Mouse (Mus musculus): ENCODE data around the gene Polr1b.

Gene Polr1b

GRCm38 (mm10) chr2:129118061-129118460, 17.3 kb downstream of the Polr1b start:
- DNase-seq: peak; percentile 22

- DNase-seq: no peak
Measured at GRCm38 (mm10) chr2:129121986-129122385, 21.2 kb downstream of the Polr1b start.

- DNase-seq: peak; percentile 98
Measured at GRCm38 (mm10) chr2:129129412-129129929, 28.7 kb downstream of the Polr1b start, which contains the start of gene Chchd5. Gene Chchd5, plus strand, starts transcription at chr2:129129700.

- no peak for DNase-seq
Measured at GRCm38 (mm10) chr2:129129987-129130545, 29.3 kb downstream of the Polr1b start.

- no peak for DNase-seq
Measured at GRCm38 (mm10) chr2:129130776-129131175, 30.0 kb downstream of the Polr1b start.

GRCm38 (mm10) chr2:129132231-129132630, 31.4 kb downstream of the Polr1b start:
- no peak for DNase-seq

- DNase-seq: no peak
Measured at GRCm38 (mm10) chr2:129133006-129133805, 32.4 kb downstream of the Polr1b start.

- no peak for DNase-seq
Measured at GRCm38 (mm10) chr2:129139906-129140305, 39.1 kb downstream of the Polr1b start.

GRCm38 (mm10) chr2:129148836-129149235, 48.0 kb downstream of the Polr1b start:
- DNase-seq: no peak

GRCm38 (mm10) chr2:129150386-129150785, 49.6 kb downstream of the Polr1b start:
- no peak for DNase-seq

GRCm38 (mm10) chr2:129151111-129151510, 50.3 kb downstream of the Polr1b start:
- DNase-seq: no peak

- DNase-seq: no peak
Measured at GRCm38 (mm10) chr2:129152751-129153150, 52.0 kb downstream of the Polr1b start.

GRCm38 (mm10) chr2:129164815-129165214, 64.0 kb downstream of the Polr1b start:
- DNase-seq: no peak

- DNase-seq: no peak
Measured at GRCm38 (mm10) chr2:129166466-129167463, 66.0 kb downstream of the Polr1b start.

GRCm38 (mm10) chr2:129173386-129173785, 72.6 kb downstream of the Polr1b start:
- DNase-seq: no peak

- DNase-seq: peak; percentile 77
Measured at GRCm38 (mm10) chr2:129174474-129174873, 73.7 kb downstream of the Polr1b start.

- peak; percentile 43 for DNase-seq
Measured at GRCm38 (mm10) chr2:129175636-129176035, 74.8 kb downstream of the Polr1b start.

All from kidney, adult 9 months (tissue).